Mouse (Mus musculus) forebrain, embryonic 11.5 days (tissue): ENCODE data around the gene Ccdc14. TPM values are rescaled to one million over a fixed set of nuclear protein-coding genes. Genes with fewer than 3 reads are reported as not detected.
"Not testable (repeated sequence)": the region's sequence is repeated elsewhere in the genome, so short reads cannot be mapped to it uniquely, and the experiment has no call there.

Experiments
- ATAC-seq: fragments of 200-750 bp; cut with Nextera tagmentation; replicated peaks from 2 replicates; pipeline ENCODE4 v1.8.0; 2017; ENCODE audit warnings: moderate TSS enrichment; ENCODE audit not compliant: low FRiP score
- DNase-seq: peaks from one replicate; pipeline ENCODE4 v3.0.0-alpha.2; 2017; ENCODE audit warnings: low spot score
- H3K27ac ChIP-seq: fragments of 300-500 bp; sonication (generic); 2 replicates; pipeline ENCODE4 v1.5.1; 2014; ENCODE audit warnings: low read depth, low read length
- H3K27me3 ChIP-seq: fragments of 300-500 bp; sonication (generic); 2 replicates; pipeline ENCODE4 v1.6.1; 2014; ENCODE audit warnings: mild to moderate bottlenecking, low read length, mixed read lengths; ENCODE audit not compliant: control insufficient read depth, insufficient read depth
- H3K36me3 ChIP-seq: fragments of 300-500 bp; sonication (generic); 2 replicates; pipeline ENCODE4 v1.6.1; 2014; ENCODE audit warnings: mild to moderate bottlenecking, low read length, moderate library complexity, mixed read lengths; ENCODE audit not compliant: control insufficient read depth, insufficient read depth
- H3K4me1 ChIP-seq: fragments of 300-500 bp; sonication (generic); replicated peaks from 2 replicates; pipeline ENCODE4 v1.6.1; 2014; ENCODE audit warnings: low read length, mixed read lengths; ENCODE audit not compliant: control insufficient read depth, insufficient read depth
- H3K4me2 ChIP-seq: fragments of 300-500 bp; sonication (generic); 2 replicates; pipeline ENCODE4 v1.6.1; 2014; ENCODE audit warnings: low read depth, mild to moderate bottlenecking, low read length, moderate library complexity, mixed read lengths; ENCODE audit not compliant: severe bottlenecking
- H3K4me3 ChIP-seq: fragments of 300-500 bp; sonication (generic); 2 replicates; pipeline ENCODE4 v1.5.1; 2014; ENCODE audit warnings: low read depth, low read length
- H3K9ac ChIP-seq: fragments of 300-500 bp; sonication (generic); 2 replicates; pipeline ENCODE4 v1.6.1; 2014; ENCODE audit warnings: low read length
- H3K9me3 ChIP-seq: fragments of 300-500 bp; sonication (generic); 2 replicates; pipeline ENCODE4 v1.6.1; 2016; ENCODE audit warnings: low read length, mixed read lengths; ENCODE audit not compliant: control insufficient read depth
- WGBS: fragments of 180-500 bp; shearing (Covaris S2); extraction: QIAGEN DNeasy Blood & Tissue Kit; methylation state at CpG from one replicate; pipeline ENCODE4 v1.1.7; 2014; 5-methylcytosine and 5-hydroxymethylcytosine counted together
- polyA plus RNA-seq: library from polyadenylated mRNA; unstranded; fragments of >200 nt; fragmentation: Nextera tagmentation; extraction: Ambion mirVana; gene quantifications from 2 replicates; pipeline ENCODE4 v1.2.1, GENCODE M21; 2014

Ccdc14 gene
- polyA plus RNA-seq = 11.1 and 13.3 TPM in 2 replicates

- Histone ChIP-seq H3K36me3 (no peaks in the 10 kb centered on the region), H3K4me2 (peak within 1 kb of the TSS; percentile 86), H3K9me3 (no peaks in the 10 kb centered on the region), H3K4me1 (peaks cover 6% of the 10 kb centered on the region; the same call in 1 of the 2 replicates), H3K9ac (peak within 1 kb of the TSS; percentile 79), H3K4me3 (peak within 1 kb of the TSS; percentile 66), H3K27ac (peak within 1 kb of the TSS; percentile 71), H3K27me3 (no peaks in the 10 kb centered on the region)
- WGBS = under 1% methylated on average over 53 of the region's 53 CpGs
- peak; percentile 94 for ATAC-seq
- peak; percentile 95 for DNase-seq
Observed at GRCm38 (mm10) chr16:34690334-34691144, at the start of gene Ccdc14. Gene Ccdc14 (plus strand): TSS chr16:34690616.

DNA sequence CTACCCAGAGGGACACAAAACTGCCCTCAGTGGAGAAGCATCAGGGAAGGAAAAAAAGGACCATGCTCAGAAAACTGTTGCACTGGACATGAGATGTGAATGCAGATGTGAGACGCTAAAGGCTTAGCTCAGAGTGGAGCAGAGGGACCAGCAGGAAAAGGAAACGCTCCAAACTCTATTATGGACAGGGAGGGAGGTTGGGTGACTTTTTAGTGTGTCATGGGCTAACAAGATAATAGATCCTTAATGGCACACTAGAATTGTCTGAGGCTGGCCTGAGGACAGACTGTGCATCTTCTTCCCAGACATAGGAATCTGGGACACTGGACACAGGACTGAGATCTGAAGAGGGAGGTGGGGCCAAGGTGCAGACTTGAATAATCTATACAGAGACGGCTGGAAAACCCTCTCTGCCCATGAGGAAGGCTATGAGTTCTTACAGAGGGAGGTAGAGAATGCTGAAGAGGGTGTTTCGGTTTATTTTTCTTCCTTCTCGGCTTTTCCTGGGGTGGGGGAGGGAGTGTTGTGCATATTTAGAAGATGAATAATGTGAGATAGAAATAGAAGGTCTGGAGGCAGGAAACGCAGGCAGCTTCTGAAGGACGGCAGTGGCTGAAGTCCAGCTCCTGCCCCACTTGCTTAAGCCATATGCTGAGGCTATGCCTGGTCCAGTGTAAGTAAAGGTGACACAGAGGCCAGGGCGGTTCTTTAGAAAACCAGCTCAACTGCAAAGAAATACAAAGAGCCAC is 46.7 kb upstream of the Ccdc14 start:
- no peaks in the 10 kb centered on the region for H3K4me1 ChIP-seq
- H3K27me3 ChIP-seq = no peaks in the 10 kb centered on the region
- H3K27ac ChIP-seq = no peak overlapping the region
- DNase-seq (no peak), ATAC-seq (no peak)
- H3K9me3 ChIP-seq = no peaks in the 10 kb centered on the region
- no peak overlapping the region for H3K4me3 ChIP-seq
- no peak overlapping the region for H3K4me2 ChIP-seq
- H3K9ac ChIP-seq = no peak overlapping the region
- WGBS = 82% methylated on average over 8 of the region's 8 CpGs
- H3K36me3 ChIP-seq = no peaks in the 10 kb centered on the region

GRCm38 (mm10) chr16:34649621-34650020 is 40.8 kb upstream of the Ccdc14 start, which contains the start of gene Ropn1:
Gene Ropn1 (plus strand): TSS chr16:34649921.
- no peak for ATAC-seq
- 78% methylated on average over 7 of the region's 7 CpGs for WGBS
- Histone ChIP-seq H3K4me2 (no peak within 1 kb of the TSS), H3K4me1 (no peaks in the 10 kb centered on the region), H3K4me3 (no peak within 1 kb of the TSS), H3K9me3 (no peaks in the 10 kb centered on the region), H3K36me3 (no peaks in the 10 kb centered on the region), H3K27ac (no peak within 1 kb of the TSS), H3K9ac (no peak within 1 kb of the TSS), H3K27me3 (no peaks in the 10 kb centered on the region)
- DNase-seq = no peak

- Histone ChIP-seq H3K9ac (no peak overlapping the region), H3K27me3 (0 out of 2 replicates have a peak, but pooled peaks cover 2% of the 10 kb centered on the region), H3K4me2 (no peak overlapping the region), H3K36me3 (no peaks in the 10 kb centered on the region), H3K4me1 (0 out of 2 replicates have a peak, but pooled peaks cover 2% of the 10 kb centered on the region), H3K4me3 (no peak overlapping the region), H3K9me3 (no peaks in the 10 kb centered on the region), H3K27ac (no peak overlapping the region)
- DNase-seq (no peak), ATAC-seq (no peak)
- WGBS = 90% methylated on average over 5 of the region's 5 CpGs
Observed at GRCm38 (mm10) chr16:34653023-34653422, 37.4 kb upstream of the Ccdc14 start.

DNA sequence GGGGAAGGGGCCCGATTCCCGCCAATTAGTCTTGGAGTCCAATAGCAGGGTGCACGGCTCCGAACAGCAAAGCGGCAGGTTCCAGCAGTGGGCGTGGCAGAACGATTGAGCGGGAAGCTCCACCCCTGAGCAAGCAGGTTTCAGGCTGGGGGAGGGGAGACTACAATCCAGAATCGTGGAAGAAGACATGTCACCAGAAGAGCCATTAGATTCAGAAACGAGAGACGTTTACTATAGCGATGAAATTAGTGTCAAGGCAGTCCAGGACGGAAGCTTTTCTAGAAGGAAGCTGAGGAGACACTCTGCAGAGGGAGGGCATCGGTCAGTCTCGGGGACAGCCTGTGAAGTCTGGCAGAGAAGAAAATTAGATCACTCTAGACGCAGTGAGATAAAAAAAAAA is 32.9 kb upstream of the Ccdc14 start:
- not testable (repeated sequence) for H3K9me3 ChIP-seq, DNase-seq, H3K36me3 ChIP-seq, ATAC-seq, H3K27me3 ChIP-seq, H3K4me1 ChIP-seq, H3K27ac ChIP-seq
- H3K4me3 ChIP-seq = peak overlapping the region; percentile 21
- peak overlapping the region; percentile 51 for H3K4me2 ChIP-seq
- 3% methylated on average over 16 of the region's 16 CpGs for WGBS
- peak overlapping the region; percentile 37 for H3K9ac ChIP-seq

DNA sequence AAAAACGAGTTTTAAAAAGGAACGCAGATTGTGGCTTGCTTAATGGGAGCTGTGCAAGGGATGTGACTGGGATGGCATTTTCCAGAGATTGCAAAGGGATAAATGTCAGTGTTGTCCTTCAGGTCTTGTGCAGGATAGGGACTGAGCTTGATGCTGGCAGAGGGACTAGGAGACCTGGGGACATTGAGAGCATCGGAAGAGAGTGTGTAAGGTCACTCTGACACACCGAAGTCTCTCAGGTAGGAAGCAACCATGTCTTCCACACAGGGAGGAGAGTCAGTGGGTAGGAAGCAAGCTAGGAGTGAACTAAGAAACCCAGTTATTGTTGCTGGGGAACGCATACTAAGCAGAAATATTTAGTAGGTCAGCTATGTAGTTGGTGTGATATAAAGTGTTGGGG is 32.4 kb upstream of the Ccdc14 start:
- H3K36me3 ChIP-seq = no peaks in the 10 kb centered on the region
- peak overlapping the region; percentile 37 for H3K9ac ChIP-seq
- peak overlapping the region; percentile 51 for H3K4me2 ChIP-seq
- peak overlapping the region; percentile 21 for H3K4me3 ChIP-seq
- H3K27ac ChIP-seq = no peak overlapping the region
- whole genome bisulfite sequencing = 30% methylated on average over 5 of the region's 5 CpGs
- DNase-seq = no peak
- H3K27me3 ChIP-seq = 0 out of 2 replicates have a peak, but pooled peaks cover 2% of the 10 kb centered on the region
- no peak for ATAC-seq
- no peaks in the 10 kb centered on the region for H3K9me3 ChIP-seq
- 0 out of 2 replicates have a peak, but pooled peaks cover 5% of the 10 kb centered on the region for H3K4me1 ChIP-seq

DNA sequence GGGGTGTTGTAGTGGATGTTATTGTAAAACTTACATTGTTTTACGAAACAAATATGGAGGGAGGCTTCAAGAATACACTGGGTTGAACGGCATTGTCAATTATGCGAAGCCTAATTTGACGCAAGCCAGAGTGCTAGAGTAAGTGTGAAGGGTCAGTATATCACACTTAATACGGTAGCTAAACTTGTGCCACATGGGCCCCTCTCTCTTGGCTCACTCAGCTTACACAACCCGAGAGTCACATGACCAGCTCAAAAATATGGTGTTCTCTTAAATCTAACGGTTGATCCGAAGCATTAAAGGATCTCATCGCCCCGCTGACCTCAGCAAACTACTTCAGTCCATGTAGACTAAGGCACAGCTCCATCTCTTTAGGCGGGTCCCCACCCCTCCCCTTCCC is 32.0 kb upstream of the Ccdc14 start:
- 0 out of 2 replicates have a peak, but pooled peaks cover 5% of the 10 kb centered on the region for H3K4me1 ChIP-seq
- DNase-seq (no peak), ATAC-seq (peak; percentile 70)
- no peak overlapping the region for H3K27ac ChIP-seq
- 40% methylated on average over 11 of the region's 11 CpGs for WGBS
- H3K36me3 ChIP-seq = no peaks in the 10 kb centered on the region
- H3K4me2 ChIP-seq = peak overlapping the region; percentile 51
- peak overlapping the region; percentile 21; the same call in 1 of the 2 replicates for H3K4me3 ChIP-seq
- 0 out of 2 replicates have a peak, but pooled peaks cover 2% of the 10 kb centered on the region for H3K27me3 ChIP-seq
- no peak overlapping the region; the same call in 1 of the 2 replicates for H3K9ac ChIP-seq
- no peaks in the 10 kb centered on the region for H3K9me3 ChIP-seq

DNA sequence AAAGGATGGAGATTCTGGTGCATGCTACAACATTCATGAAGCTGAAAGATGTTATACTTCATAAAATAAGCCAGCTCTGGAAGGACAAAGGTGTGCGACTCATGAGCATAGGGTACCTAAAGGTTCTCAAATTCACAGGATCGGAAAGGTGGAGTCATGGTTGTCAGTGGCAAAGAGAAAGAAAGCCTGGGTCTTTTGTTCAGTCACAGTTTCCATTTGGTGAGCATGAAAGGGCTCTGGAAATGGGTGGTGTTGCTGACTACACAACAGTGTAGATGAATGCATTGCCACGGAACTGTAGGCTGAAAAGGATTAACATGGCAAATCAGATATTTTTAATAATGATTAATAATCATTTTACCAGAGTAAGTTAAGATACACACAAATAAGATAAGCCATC is 25.9 kb upstream of the Ccdc14 start:
- H3K27me3 ChIP-seq = peaks cover 4% of the 10 kb centered on the region; the same call in 1 of the 2 replicates
- H3K4me2 ChIP-seq = no peak overlapping the region
- no peaks in the 10 kb centered on the region for H3K36me3 ChIP-seq
- no peak overlapping the region for H3K9ac ChIP-seq
- WGBS = 76% methylated on average over 3 of the region's 3 CpGs
- H3K9me3 ChIP-seq = no peaks in the 10 kb centered on the region
- DNase-seq = no peak
- no peak overlapping the region for H3K27ac ChIP-seq
- H3K4me3 ChIP-seq = no peak overlapping the region
- no peaks in the 10 kb centered on the region; the same call in 1 of the 2 replicates for H3K4me1 ChIP-seq
- no peak for ATAC-seq
